Mouse (Mus musculus) forebrain, embryonic 11.5 days (tissue): ENCODE results near the gene Dnah12. TPM values are rescaled to one million over a fixed set of nuclear protein-coding genes. Genes with fewer than 3 reads are reported as not detected.
A peak's percentile ranks its signal among the peaks of the same experiment; 100 is the strongest.

Experiments used
- ATAC-seq: fragments of 200-750 bp; cut with Nextera tagmentation; replicated peaks from 2 replicates; pipeline ENCODE4 v1.8.0; 2017; ENCODE audit warnings: moderate TSS enrichment; ENCODE audit not compliant: low FRiP score
- DNase-seq: peaks from one replicate; pipeline ENCODE4 v3.0.0-alpha.2; 2017; ENCODE audit warnings: low spot score
- H3K27ac ChIP-seq: fragments of 300-500 bp; sonication (generic); 2 replicates; pipeline ENCODE4 v1.5.1; 2014; ENCODE audit warnings: low read depth, low read length
- H3K27me3 ChIP-seq: fragments of 300-500 bp; sonication (generic); 2 replicates; pipeline ENCODE4 v1.6.1; 2014; ENCODE audit warnings: mild to moderate bottlenecking, low read length, mixed read lengths; ENCODE audit not compliant: control insufficient read depth, insufficient read depth
- H3K36me3 ChIP-seq: fragments of 300-500 bp; sonication (generic); 2 replicates; pipeline ENCODE4 v1.6.1; 2014; ENCODE audit warnings: mild to moderate bottlenecking, low read length, moderate library complexity, mixed read lengths; ENCODE audit not compliant: control insufficient read depth, insufficient read depth
- H3K4me1 ChIP-seq: fragments of 300-500 bp; sonication (generic); replicated peaks from 2 replicates; pipeline ENCODE4 v1.6.1; 2014; ENCODE audit warnings: low read length, mixed read lengths; ENCODE audit not compliant: control insufficient read depth, insufficient read depth
- H3K4me2 ChIP-seq: fragments of 300-500 bp; sonication (generic); 2 replicates; pipeline ENCODE4 v1.6.1; 2014; ENCODE audit warnings: low read depth, mild to moderate bottlenecking, low read length, moderate library complexity, mixed read lengths; ENCODE audit not compliant: severe bottlenecking
- H3K4me3 ChIP-seq: fragments of 300-500 bp; sonication (generic); 2 replicates; pipeline ENCODE4 v1.5.1; 2014; ENCODE audit warnings: low read depth, low read length
- H3K9ac ChIP-seq: fragments of 300-500 bp; sonication (generic); 2 replicates; pipeline ENCODE4 v1.6.1; 2014; ENCODE audit warnings: low read length
- H3K9me3 ChIP-seq: fragments of 300-500 bp; sonication (generic); 2 replicates; pipeline ENCODE4 v1.6.1; 2016; ENCODE audit warnings: low read length, mixed read lengths; ENCODE audit not compliant: control insufficient read depth
- WGBS: fragments of 180-500 bp; shearing (Covaris S2); extraction: QIAGEN DNeasy Blood & Tissue Kit; methylation state at CpG from one replicate; pipeline ENCODE4 v1.1.7; 2014; 5-methylcytosine and 5-hydroxymethylcytosine counted together
- polyA plus RNA-seq: library from polyadenylated mRNA; unstranded; fragments of >200 nt; fragmentation: Nextera tagmentation; extraction: Ambion mirVana; gene quantifications from 2 replicates; pipeline ENCODE4 v1.2.1, GENCODE M21; 2014

The Dnah12 gene
- polyA plus RNA-seq: 0.04 TPM in 1 of 2 replicates, not detected in the other

DNA sequence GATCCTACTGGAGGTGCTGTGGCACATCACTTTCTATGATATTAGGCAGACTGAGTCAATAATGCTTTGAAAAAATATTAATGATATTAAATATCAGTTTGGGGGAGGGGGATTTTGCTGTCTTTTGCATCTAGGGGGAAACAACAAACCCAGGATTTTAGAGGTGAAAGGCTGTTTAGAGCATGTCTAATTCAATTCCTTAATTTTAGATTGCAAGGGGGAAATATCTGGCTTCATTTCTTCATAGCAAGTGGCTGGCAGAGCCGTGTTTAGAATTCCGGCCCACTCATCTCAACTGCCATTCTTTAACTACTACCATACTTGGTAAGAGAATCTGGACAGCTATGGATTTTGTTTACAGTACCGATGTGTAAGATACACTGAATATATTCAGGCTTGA is at the start of gene Dnah12:
TSS of gene Dnah12 (plus strand) at position 301 of the 400 bp plus-strand sequence.
- no peak for DNase-seq
- ATAC-seq: no peak
- WGBS: 93% methylated on average over 3 of the region's 3 CpGs

GRCm38 (mm10) chr14:26645989-26646650 is 47.0 kb upstream of the Dnah12 start:
- H3K4me1 ChIP-seq: 0 out of 2 replicates have a peak, but pooled peaks cover 2% of the 10 kb centered on the region
- H3K4me2 ChIP-seq: no peak overlapping the region
- H3K9ac ChIP-seq: no peak overlapping the region
- no peak overlapping the region for H3K4me3 ChIP-seq
- 67% methylated on average over 5 of the region's 5 CpGs for WGBS
- H3K9me3 ChIP-seq: no peaks in the 10 kb centered on the region
- DNase-seq (peak; percentile 58), ATAC-seq (no peak)
- no peaks in the 10 kb centered on the region; the same call in 1 of the 2 replicates for H3K36me3 ChIP-seq
- H3K27me3 ChIP-seq: no peaks in the 10 kb centered on the region
- peak overlapping the region; percentile 41 for H3K27ac ChIP-seq

More for the DNA sequence above, at the start of gene Dnah12:
- no peak within 1 kb of the TSS for H3K9ac ChIP-seq
- no peak within 1 kb of the TSS for H3K27ac ChIP-seq
- no peak within 1 kb of the TSS for H3K4me2 ChIP-seq
- no peaks in the 10 kb centered on the region for H3K9me3 ChIP-seq
- no peaks in the 10 kb centered on the region for H3K36me3 ChIP-seq
- H3K27me3 ChIP-seq: no peaks in the 10 kb centered on the region
- H3K4me3 ChIP-seq: no peak within 1 kb of the TSS
- H3K4me1 ChIP-seq: no peaks in the 10 kb centered on the region

- Histone ChIP-seq H3K4me3 (no peak overlapping the region), H3K9me3 (no peaks in the 10 kb centered on the region), H3K4me1 (0 out of 2 replicates have a peak, but pooled peaks cover 2% of the 10 kb centered on the region), H3K9ac (no peak overlapping the region), H3K4me2 (no peak overlapping the region), H3K27ac (no peak overlapping the region), H3K36me3 (no peaks in the 10 kb centered on the region; the same call in 1 of the 2 replicates), H3K27me3 (no peaks in the 10 kb centered on the region)
- no peak for DNase-seq
- ATAC-seq: no peak
- 95% methylated on average over 2 of the region's 2 CpGs for WGBS
These were observed 45.3 kb upstream of the Dnah12 start for GRCm38 (mm10) chr14:26647811-26648210.

- no peak for DNase-seq
- Histone ChIP-seq H3K4me3 (no peak overlapping the region), H3K9ac (no peak overlapping the region), H3K4me1 (no peaks in the 10 kb centered on the region), H3K27me3 (no peaks in the 10 kb centered on the region), H3K36me3 (peaks cover 5% of the 10 kb centered on the region; the same call in 1 of the 2 replicates), H3K9me3 (no peaks in the 10 kb centered on the region), H3K4me2 (no peak overlapping the region), H3K27ac (no peak overlapping the region)
- no peak for ATAC-seq
These were observed 41.2 kb upstream of the Dnah12 start for GRCm38 (mm10) chr14:26651901-26652300.

- no peak overlapping the region for H3K9ac ChIP-seq
- no peaks in the 10 kb centered on the region for H3K27me3 ChIP-seq
- peaks cover 5% of the 10 kb centered on the region; the same call in 1 of the 2 replicates for H3K36me3 ChIP-seq
- no peak overlapping the region for H3K27ac ChIP-seq
- no peak overlapping the region for H3K4me2 ChIP-seq
- H3K4me3 ChIP-seq: no peak overlapping the region
- ATAC-seq (no peak), DNase-seq (no peak)
- no peaks in the 10 kb centered on the region for H3K4me1 ChIP-seq
- no peaks in the 10 kb centered on the region for H3K9me3 ChIP-seq
These were observed 34.9 kb upstream of the Dnah12 start for GRCm38 (mm10) chr14:26658178-26658577.

GRCm38 (mm10) chr14:26660233-26660632 is 32.8 kb upstream of the Dnah12 start:
- H3K27me3 ChIP-seq: no peaks in the 10 kb centered on the region
- ATAC-seq (no peak), DNase-seq (no peak)
- 95% methylated on average over 1 of the region's 1 CpGs for WGBS
- H3K9ac ChIP-seq: no peak overlapping the region
- H3K4me2 ChIP-seq: no peak overlapping the region
- peaks cover 2% of the 10 kb centered on the region; the same call in 1 of the 2 replicates for H3K36me3 ChIP-seq
- no peaks in the 10 kb centered on the region for H3K9me3 ChIP-seq
- H3K27ac ChIP-seq: no peak overlapping the region
- H3K4me1 ChIP-seq: no peaks in the 10 kb centered on the region
- H3K4me3 ChIP-seq: no peak overlapping the region

- WGBS: 89% methylated on average over 3 of the region's 3 CpGs
- DNase-seq (no peak), ATAC-seq (no peak)
- Histone ChIP-seq H3K4me3 (no peak overlapping the region), H3K9ac (no peak overlapping the region), H3K4me1 (peaks cover 2% of the 10 kb centered on the region), H3K9me3 (no peaks in the 10 kb centered on the region), H3K27ac (no peak overlapping the region), H3K36me3 (peaks cover 3% of the 10 kb centered on the region; the same call in 1 of the 2 replicates), H3K4me2 (no peak overlapping the region), H3K27me3 (no peaks in the 10 kb centered on the region)
These were observed 31.1 kb upstream of the Dnah12 start for GRCm38 (mm10) chr14:26662016-26662415.

DNA sequence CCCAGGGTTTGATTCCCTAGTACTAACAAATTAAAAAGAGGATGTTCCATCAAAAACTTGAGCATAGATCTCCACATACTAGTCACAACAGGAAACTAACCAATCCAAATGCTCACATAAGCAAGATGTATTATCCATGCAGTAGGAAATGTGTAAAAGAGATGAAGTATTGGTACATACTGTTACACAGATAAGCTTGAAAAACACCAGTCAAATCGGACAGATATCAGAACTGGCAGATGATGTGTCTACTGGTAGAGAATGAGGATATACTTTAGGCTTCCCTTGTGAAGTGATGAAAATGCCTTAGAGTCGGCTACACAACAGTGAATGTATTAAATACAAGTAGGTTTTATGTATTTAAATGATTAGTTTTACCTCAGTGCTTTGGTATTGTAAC is 30.6 kb upstream of the Dnah12 start:
- DNase-seq (no peak), ATAC-seq (no peak)
- Histone ChIP-seq H3K36me3 (peaks cover 3% of the 10 kb centered on the region; the same call in 1 of the 2 replicates), H3K9ac (no peak overlapping the region), H3K4me2 (no peak overlapping the region), H3K27me3 (no peaks in the 10 kb centered on the region), H3K9me3 (no peaks in the 10 kb centered on the region), H3K4me3 (no peak overlapping the region), H3K4me1 (peaks cover 4% of the 10 kb centered on the region), H3K27ac (no peak overlapping the region)
- WGBS: 87% methylated on average over 2 of the region's 2 CpGs

- no peak overlapping the region for H3K9ac ChIP-seq
- DNase-seq (no peak), ATAC-seq (no peak)
- H3K36me3 ChIP-seq: peaks cover 3% of the 10 kb centered on the region; the same call in 1 of the 2 replicates
- H3K4me2 ChIP-seq: no peak overlapping the region
- H3K9me3 ChIP-seq: no peaks in the 10 kb centered on the region
- whole genome bisulfite sequencing: 90% methylated on average over 2 of the region's 2 CpGs
- no peak overlapping the region for H3K4me3 ChIP-seq
- H3K27ac ChIP-seq: no peak overlapping the region
- H3K4me1 ChIP-seq: peaks cover 10% of the 10 kb centered on the region
- no peaks in the 10 kb centered on the region for H3K27me3 ChIP-seq
These were observed 29.2 kb upstream of the Dnah12 start for GRCm38 (mm10) chr14:26663851-26664250.
